15 mouse cellular contexts compared by ENCODE assay signal in genomic region chr7:139304322-139304721, GRCm38 (mm10). TPM values are rescaled to one million over a fixed set of nuclear protein-coding genes. Genes with fewer than 3 reads are reported as not detected.
DNase-seq lines count a peak whose midpoint lies in the region; ATAC-seq and TF ChIP-seq lines count a peak whose summit lies in the region.
"Had no signal": no experiment of that assay in that cellular context is flagged by ENCODE, and none has a peak within 500 bp of the region (broad histone marks: within the 10 kb centered on the region; RNA-seq: fewer than 3 reads in every experiment).

No protein-coding gene starts in this region.

- WGBS in heart, adult 2 months = 33% methylated on average over 5 of the region's 5 CpGs
- 31% methylated on average over 5 of the region's 5 CpGs for WGBS in lung, embryonic 14.5 days
- 49% methylated on average over 5 of the region's 5 CpGs for WGBS in lung, adult 2 months
- WGBS in small intestine, adult 2 months = 36% methylated on average over 5 of the region's 5 CpGs

- TF ChIP-seq POLR2A in heart, adult 2 months (IDR thresholded peaks at IDR 0.05; ENCODE audit: insufficient read depth, low read depth, low read length) = no peak
- no peak for TF ChIP-seq POLR2A in lung, adult 2 months (IDR thresholded peaks at IDR 0.05; ENCODE audit: borderline replicate concordance, extremely low read depth, low read depth, low read length)
- no peak for TF ChIP-seq POLR2A in MEL (IDR thresholded peaks at IDR 0.05; ENCODE audit: control insufficient read depth in 1 of 2, insufficient read depth in 1 of 2, low read depth in 1 of 2, low read length in 2 of 2, poor library complexity in 1 of 2)
- TF ChIP-seq POLR2A in small intestine, adult 2 months (IDR thresholded peaks at IDR 0.05; ENCODE audit: low read depth, low read length) = no peak

- no peak overlapping the region for H3K9ac ChIP-seq in heart, adult 2 months (ENCODE audit: low read depth, low read length)
- no peak overlapping the region for H3K9ac ChIP-seq in lung, embryonic 14.5 days
- peak overlapping the region; percentile 25; the same call in 1 of the 2 replicates for H3K9ac ChIP-seq in MEL (ENCODE audit: control insufficient read depth, low read depth, low read length, poor library complexity, severe bottlenecking)
- H3K9ac ChIP-seq: liver, embryonic 13.5 days had no signal

- intact Hi-C loops in heart, adult 2 months (cut with DNase I) = loop anchor here (5.0 kb wide), 1 partner anchor 233 kb away; no protein-coding TSS in a partner anchor
- intact Hi-C loops in gastrocnemius, postnatal 14 days (cut with DNase I; ENCODE audit: low total_unique reads) = no loop called here

- peak; percentile 60 for TF ChIP-seq CTCF in heart, adult 2 months (IDR thresholded peaks at IDR 0.05)
- peak; percentile 47 for TF ChIP-seq CTCF in lung, embryonic 14.5 days (IDR thresholded peaks at IDR 0.05; ENCODE audit: low read depth)
- no peak; the same call in 1 of the 2 replicates for TF ChIP-seq CTCF in lung, adult 2 months (IDR thresholded peaks at IDR 0.05; ENCODE audit: insufficient read depth, low read length)
- no peak for TF ChIP-seq CTCF in MEL (IDR thresholded peaks at IDR 0.05 in 2 of 3, conservative IDR thresholded peaks at IDR 0.05 in 1 of 3; ENCODE audit: control insufficient read depth in 1 of 3, insufficient read depth in 1 of 3, low read depth in 2 of 3, low read length in 3 of 3, poor library complexity in 1 of 3, severe bottlenecking in 1 of 3)
- peak; percentile 39; the same call in 1 of the 2 replicates for TF ChIP-seq CTCF in small intestine, adult 2 months (IDR thresholded peaks at IDR 0.05; ENCODE audit: extremely low read depth, insufficient read length, insufficient replicate concordance, low read depth, low read length)

- peak; percentile 36 to 45 for DNase-seq in heart, adult 2 months
- no peak for DNase-seq in heart, postnatal 4 days
- DNase-seq in lung, embryonic 14.5 days = no peak
- DNase-seq in lung, adult 2 months = no peak
- no peak for DNase-seq in MEL (ENCODE audit: low read depth, low spot score)
- no peak for DNase-seq in gastrocnemius, postnatal 14 days
- DNase-seq: cerebellum, postnatal 10 days; gastrocnemius, postnatal 36 days; kidney, adult 9 months; liver, embryonic 13.5 days had no signal

- no peak for TF ChIP-seq RAD21 in MEL (IDR thresholded peaks at IDR 0.05; ENCODE audit: low read depth, low read length)

- no peaks in the 10 kb centered on the region for H3K27me3 ChIP-seq in heart, adult 2 months (ENCODE audit: control insufficient read depth, insufficient read depth, low read length)
- H3K27me3 ChIP-seq in lung, embryonic 14.5 days (ENCODE audit: insufficient read depth, low read length) = no peaks in the 10 kb centered on the region
- no peaks in the 10 kb centered on the region for H3K27me3 ChIP-seq in MEL (ENCODE audit: control insufficient read depth in 1 of 2, insufficient read depth in 2 of 2, low read length in 2 of 2)
- H3K27me3 ChIP-seq in small intestine, adult 2 months (ENCODE audit: control insufficient read depth, insufficient read depth, low read length) = no peaks in the 10 kb centered on the region
- H3K27me3 ChIP-seq: liver, embryonic 13.5 days; Patski had no signal

- H3K4me3 ChIP-seq in heart, adult 2 months = no peak overlapping the region
- H3K4me3 ChIP-seq in lung, embryonic 14.5 days (ENCODE audit: low read depth, low read length) = no peak overlapping the region
- no peak overlapping the region for H3K4me3 ChIP-seq in lung, adult 2 months (replicated peaks; ENCODE audit: extremely low read depth, low read depth, low read length)
- H3K4me3 ChIP-seq in MEL (ENCODE audit: control insufficient read depth in 1 of 2, insufficient read depth in 1 of 2, low read depth in 2 of 2, low read length in 2 of 2) = no peak overlapping the region
- H3K4me3 ChIP-seq in small intestine, adult 2 months (ENCODE audit: low read depth, low read length) = no peak overlapping the region
- H3K4me3 ChIP-seq: erythroblast, embryonic 14.5 days; liver, embryonic 13.5 days had no signal

- peaks cover 13% of the 10 kb centered on the region for H3K4me1 ChIP-seq in heart, adult 2 months (ENCODE audit: control insufficient read depth, insufficient read depth, low read length)
- 0 out of 2 replicates have a peak, but pooled peaks cover 8% of the 10 kb centered on the region for H3K4me1 ChIP-seq in lung, embryonic 14.5 days (ENCODE audit: insufficient read depth)
- no peaks in the 10 kb centered on the region for H3K4me1 ChIP-seq in lung, adult 2 months (ENCODE audit: control insufficient read depth, insufficient read depth, low read length)
- H3K4me1 ChIP-seq in MEL (ENCODE audit: control insufficient read depth in 1 of 2, insufficient read depth in 2 of 2, low read length in 2 of 2) = no peaks in the 10 kb centered on the region; a peak in 1 of 4 replicates
- H3K4me1 ChIP-seq in small intestine, adult 2 months (ENCODE audit: control insufficient read depth, insufficient read depth, insufficient read length, low read length) = peaks cover 28% of the 10 kb centered on the region; the same call in 1 of the 2 replicates
- H3K4me1 ChIP-seq: liver, embryonic 13.5 days had no signal

- no peak overlapping the region for H3K4me2 ChIP-seq in lung, embryonic 14.5 days
- H3K4me2 ChIP-seq: liver, embryonic 13.5 days had no signal

- H3K79me2 ChIP-seq in heart, adult 2 months (replicated peaks; ENCODE audit: control insufficient read depth, insufficient read depth, low read length) = no peaks in the 10 kb centered on the region
- H3K79me2 ChIP-seq in MEL (ENCODE audit: control insufficient read depth, insufficient read depth, low read length, poor library complexity) = no peaks in the 10 kb centered on the region

- H3K9me3 ChIP-seq in lung, embryonic 14.5 days (ENCODE audit: low read depth, low read length) = no peaks in the 10 kb centered on the region
- no peaks in the 10 kb centered on the region for H3K9me3 ChIP-seq in MEL (replicated peaks; ENCODE audit: insufficient read depth, low read length)
- H3K9me3 ChIP-seq: liver, embryonic 13.5 days had no signal

- 0 out of 2 replicates have a peak, but pooled peaks cover 2% of the 10 kb centered on the region for H3K36me3 ChIP-seq in heart, adult 2 months (ENCODE audit: control insufficient read depth, insufficient read depth, low read length)
- H3K36me3 ChIP-seq in lung, embryonic 14.5 days (ENCODE audit: insufficient read depth) = no peaks in the 10 kb centered on the region
- no peaks in the 10 kb centered on the region for H3K36me3 ChIP-seq in MEL (ENCODE audit: control insufficient read depth in 1 of 2, insufficient read depth in 2 of 2, low read length in 2 of 2)
- no peaks in the 10 kb centered on the region for H3K36me3 ChIP-seq in small intestine, adult 2 months (ENCODE audit: control insufficient read depth, insufficient read depth, low read length)
- H3K36me3 ChIP-seq: liver, embryonic 13.5 days had no signal

- H3K27ac ChIP-seq in heart, adult 2 months = peak overlapping the region; percentile 40; the same call in 1 of the 2 replicates
- no peak overlapping the region for H3K27ac ChIP-seq in lung, embryonic 14.5 days (ENCODE audit: low read depth)
- H3K27ac ChIP-seq in MEL (ENCODE audit: control insufficient read depth, low read depth, low read length) = no peak overlapping the region; the same call in 1 of the 2 replicates
- no peak overlapping the region for H3K27ac ChIP-seq in small intestine, adult 2 months (ENCODE audit: insufficient read depth, low read depth, low read length)
- H3K27ac ChIP-seq: liver, embryonic 13.5 days had no signal

- no peak for ATAC-seq in lung, embryonic 14.5 days (ENCODE audit: insufficient read depth)
- ATAC-seq: forebrain, embryonic 16.5 days; hindbrain, embryonic 16.5 days; Patski had no signal

- TF ChIP-seq EP300 in heart, adult 2 months (IDR thresholded peaks at IDR 0.05; ENCODE audit: insufficient read depth, low read depth, low read length) = 0 out of 2 replicates have a peak, but pooled peaks have one; percentile 25
- no peak for TF ChIP-seq EP300 in MEL (IDR thresholded peaks at IDR 0.05; ENCODE audit: low read depth in 1 of 2, low read length in 2 of 2)

TF ChIP-seq in MEL, 35 proteins besides CTCF, POLR2A, EP300 and RAD21:
- TF ChIP-seq MYB (IDR thresholded peaks at IDR 0.05; ENCODE audit: low read depth, low read length) = no peak
- no peak for TF ChIP-seq UBTF (IDR thresholded peaks at IDR 0.05; ENCODE audit: borderline replicate concordance, insufficient read depth, low read depth, low read length)
- TF ChIP-seq MAZ (IDR thresholded peaks at IDR 0.05; ENCODE audit: low read depth, low read length) = no peak
- no peak for TF ChIP-seq CHD1 (IDR thresholded peaks at IDR 0.05; ENCODE audit: low read depth, low read length)
- TF ChIP-seq RCOR1 (IDR thresholded peaks at IDR 0.05; ENCODE audit: low read depth, low read length) = no peak

RNA-seq across cellular contexts. Expression of gene Pwwp2b, which starts 56.0 kb away (rescaled TPM):
- 10 to 100 TPM in 1 of 2 experiments, 1 to 10 TPM in 1; 8.9 to 10.2 TPM for total RNA-seq in heart, adult 2 months (2021)
- 6.8 and 7.5 TPM in 2 replicates for polyA plus RNA-seq in heart, adult 2 months (2012; rRNA removed)
- 1 to 10 TPM; 7.9 to 9.3 TPM for total RNA-seq in heart, postnatal 4 days (2021)
- polyA plus RNA-seq in lung, embryonic 14.5 days (2014; fragmentation: Nextera tagmentation; extraction: Ambion mirVana) = 13.1 and 13.5 TPM in 2 replicates
- 31.6 and 32.2 TPM in 2 replicates for polyA plus RNA-seq in lung, adult 2 months (2012; rRNA removed)
- 1.2 and 1.9 TPM in 2 replicates for total RNA-seq in MEL (2012; rRNA removed)
- 1 to 10 TPM in 1 of 2 experiments, not detected in 1; 4.3 TPM for polyA plus RNA-seq in MEL (2012; ENCODE audit: insufficient read depth in 1 of 2, insufficient read length in 2 of 2, low read depth in 1 of 2, low replicate concordance in 2 of 2, missing spikeins in 1 of 2)
- 5.8 and 19.4 TPM in 2 replicates for polyA plus RNA-seq in small intestine, adult 2 months (2012; rRNA removed)
- 1 to 10 TPM; 1.5 to 3.0 TPM for total RNA-seq in gastrocnemius, postnatal 14 days (2021)
- polyA plus RNA-seq: erythroblast, embryonic 14.5 days had no signal

Comparison
In these comparisons a context has a peak if more than half of its experiments do, and no peak if none do; other contexts are left out.
1. DNase-seq: peak in heart, adult 2 months (2 of 2); none in heart, postnatal 4 days (single experiment), lung, embryonic 14.5 days (single experiment), lung, adult 2 months (single experiment), MEL (single experiment) and gastrocnemius, postnatal 14 days (single experiment).
2. CTCF ChIP-seq: peak in heart, adult 2 months (single experiment), lung, embryonic 14.5 days (single experiment) and small intestine, adult 2 months (single experiment); none in lung, adult 2 months (single experiment) and MEL (0 of 3).